Mouse (Mus musculus) midbrain, embryonic 11.5 days (tissue): Measurements from ENCODE around the gene Rrm2. TPM values are rescaled to one million over a fixed set of nuclear protein-coding genes. Genes with fewer than 3 reads are reported as not detected.

Experiments used
- ATAC-seq: fragments of 200-750 bp; cut with Nextera tagmentation; 2 replicates; pipeline ENCODE4 v1.8.0; 2017; ENCODE audit warnings: moderate TSS enrichment, moderate library complexity; ENCODE audit not compliant: low FRiP score
- DNase-seq: peaks from one replicate; pipeline ENCODE4 v3.0.0; 2015; ENCODE audit warnings: low spot score; ENCODE audit errors: missing footprints
- H3K27ac ChIP-seq: fragments of 300-500 bp; sonication (generic); 2 replicates; pipeline ENCODE4 v1.5.1; 2014; ENCODE audit warnings: low read depth, low read length
- H3K27me3 ChIP-seq: fragments of 300-500 bp; sonication (generic); 2 replicates; pipeline ENCODE4 v1.6.1; 2014; ENCODE audit warnings: mild to moderate bottlenecking, low read length, moderate library complexity, mixed read lengths; ENCODE audit not compliant: control insufficient read depth, insufficient read depth
- H3K36me3 ChIP-seq: fragments of 300-500 bp; sonication (generic); 2 replicates; pipeline ENCODE4 v1.6.1; 2014; ENCODE audit warnings: mild to moderate bottlenecking, low read length, moderate library complexity, mixed read lengths; ENCODE audit not compliant: control insufficient read depth, insufficient read depth
- H3K4me1 ChIP-seq: fragments of 300-500 bp; sonication (generic); 2 replicates; pipeline ENCODE4 v1.6.1; 2014; ENCODE audit warnings: low read length; ENCODE audit not compliant: control insufficient read depth, insufficient read depth
- H3K4me2 ChIP-seq: fragments of 300-500 bp; sonication (generic); 2 replicates; pipeline ENCODE4 v1.6.1; 2014; ENCODE audit warnings: mild to moderate bottlenecking, moderate library complexity
- H3K4me3 ChIP-seq: fragments of 300-500 bp; sonication (generic); 2 replicates; pipeline ENCODE4 v1.5.1; 2014; ENCODE audit warnings: low read depth, low read length
- H3K9ac ChIP-seq: fragments of 300-500 bp; sonication (generic); 2 replicates; pipeline ENCODE4 v1.6.1; 2014; ENCODE audit warnings: low read length
- H3K9me3 ChIP-seq: fragments of 300-500 bp; sonication (generic); 2 replicates; pipeline ENCODE4 v1.6.1; 2016; ENCODE audit warnings: low read length; ENCODE audit not compliant: control insufficient read depth
- WGBS: fragments of 180-500 bp; shearing (Covaris S2); extraction: QIAGEN DNeasy Blood & Tissue Kit; methylation state at CpG from one replicate; pipeline ENCODE4 v1.1.7; 2014; 5-methylcytosine and 5-hydroxymethylcytosine counted together
- polyA plus RNA-seq: library from polyadenylated mRNA; unstranded; fragments of >200 nt; fragmentation: Nextera tagmentation; extraction: Ambion mirVana; gene quantifications from 2 replicates; pipeline ENCODE4 v1.2.1, GENCODE M21; 2014

Rrm2 gene
- polyA plus RNA-seq, 1 experiment from 2014 or later = 553 TPM

- H3K9me3 ChIP-seq = no peaks in the 10 kb centered on the region
- ATAC-seq = no peak
- peak overlapping the region; percentile 99 for H3K9ac ChIP-seq
- peak overlapping the region; percentile 91 for H3K4me3 ChIP-seq
- peaks cover 12% of the 10 kb centered on the region; the same call in 1 of the 2 replicates for H3K36me3 ChIP-seq
- H3K27ac ChIP-seq = no peak overlapping the region
- peak; percentile 96 for DNase-seq
- H3K4me2 ChIP-seq = peak overlapping the region; percentile 77
- no peaks in the 10 kb centered on the region for H3K27me3 ChIP-seq
- 35% methylated on average over 5 of the region's 5 CpGs for WGBS
- peaks cover 27% of the 10 kb centered on the region for H3K4me1 ChIP-seq
These were observed 1.9 kb downstream of the Rrm2 start for GRCm38 (mm10) chr12:24709831-24710508.

GRCm38 (mm10) chr12:24710672-24711071 is 2.6 kb downstream of the Rrm2 start:
- Histone ChIP-seq H3K27ac (no peak overlapping the region), H3K4me1 (peaks cover 27% of the 10 kb centered on the region), H3K27me3 (no peaks in the 10 kb centered on the region), H3K9ac (no peak overlapping the region), H3K4me3 (peak overlapping the region; percentile 91), H3K9me3 (no peaks in the 10 kb centered on the region), H3K36me3 (peaks cover 12% of the 10 kb centered on the region; the same call in 1 of the 2 replicates), H3K4me2 (peak overlapping the region; percentile 77)
- 64% methylated on average over 5 of the region's 5 CpGs for WGBS
- ATAC-seq (no peak), DNase-seq (peak; percentile 92)

GRCm38 (mm10) chr12:24712396-24712795 is 4.4 kb downstream of the Rrm2 start:
- ATAC-seq = no peak

GRCm38 (mm10) chr12:24714579-24715255 is 6.7 kb downstream of the Rrm2 start:
- no peak overlapping the region for H3K9ac ChIP-seq
- H3K9me3 ChIP-seq = no peaks in the 10 kb centered on the region
- DNase-seq = no peak
- 75% methylated on average over 5 of the region's 5 CpGs for WGBS
- peaks cover 12% of the 10 kb centered on the region; the same call in 1 of the 2 replicates for H3K36me3 ChIP-seq
- H3K4me1 ChIP-seq = peaks cover 16% of the 10 kb centered on the region
- no peak overlapping the region for H3K27ac ChIP-seq
- no peak overlapping the region for H3K4me3 ChIP-seq
- no peak overlapping the region for H3K4me2 ChIP-seq
- no peak for ATAC-seq
- H3K27me3 ChIP-seq = no peaks in the 10 kb centered on the region

More at GRCm38 (mm10) chr12:24712396-24712795, 4.4 kb downstream of the Rrm2 start:
- Histone ChIP-seq H3K4me3 (no peak overlapping the region), H3K9ac (0 out of 2 replicates have a peak overlapping the region, but pooled peaks have one; percentile 11), H3K9me3 (no peaks in the 10 kb centered on the region), H3K4me2 (no peak overlapping the region), H3K27ac (no peak overlapping the region), H3K36me3 (peaks cover 12% of the 10 kb centered on the region; the same call in 1 of the 2 replicates), H3K27me3 (no peaks in the 10 kb centered on the region), H3K4me1 (peaks cover 21% of the 10 kb centered on the region)
- no peak for DNase-seq
- WGBS = 91% methylated on average over 8 of the region's 8 CpGs

GRCm38 (mm10) chr12:24715268-24715896 is 7.3 kb downstream of the Rrm2 start:
- Histone ChIP-seq H3K4me3 (no peak overlapping the region), H3K36me3 (peaks cover 12% of the 10 kb centered on the region; the same call in 1 of the 2 replicates), H3K4me1 (peaks cover 12% of the 10 kb centered on the region), H3K9me3 (no peaks in the 10 kb centered on the region), H3K4me2 (no peak overlapping the region), H3K27ac (no peak overlapping the region), H3K9ac (no peak overlapping the region), H3K27me3 (no peaks in the 10 kb centered on the region)
- ATAC-seq (no peak), DNase-seq (no peak)
- 77% methylated on average over 2 of the region's 2 CpGs for WGBS

GRCm38 (mm10) chr12:24716721-24717301 is 8.8 kb downstream of the Rrm2 start:
- Histone ChIP-seq H3K4me3 (no peak overlapping the region), H3K4me1 (peaks cover 5% of the 10 kb centered on the region; the same call in 1 of the 2 replicates), H3K36me3 (peaks cover 6% of the 10 kb centered on the region; the same call in 1 of the 2 replicates), H3K9ac (no peak overlapping the region), H3K4me2 (no peak overlapping the region), H3K27me3 (no peaks in the 10 kb centered on the region), H3K27ac (no peak overlapping the region), H3K9me3 (no peaks in the 10 kb centered on the region)
- DNase-seq = no peak
- peak; percentile 66 for ATAC-seq
- 54% methylated on average over 4 of the region's 4 CpGs for WGBS

- no peak for ATAC-seq
- 70% methylated on average over 2 of the region's 2 CpGs for WGBS
- H3K27ac ChIP-seq = no peak overlapping the region
These were observed 15.4 kb downstream of the Rrm2 start for GRCm38 (mm10) chr12:24723434-24723833.

GRCm38 (mm10) chr12:24723859-24724258 is 15.8 kb downstream of the Rrm2 start:
- Histone ChIP-seq H3K27ac (no peak overlapping the region), H3K4me2 (no peak overlapping the region), H3K4me1 (0 out of 2 replicates have a peak, but pooled peaks cover 2% of the 10 kb centered on the region), H3K36me3 (no peaks in the 10 kb centered on the region), H3K9ac (no peak overlapping the region), H3K9me3 (no peaks in the 10 kb centered on the region; the same call in 1 of the 2 replicates), H3K27me3 (no peaks in the 10 kb centered on the region), H3K4me3 (no peak overlapping the region)
- ATAC-seq = peak; percentile 14; the same call in 1 of the 2 replicates
- WGBS = 76% methylated on average over 4 of the region's 4 CpGs
- no peak for DNase-seq

More at GRCm38 (mm10) chr12:24723434-24723833, 15.4 kb downstream of the Rrm2 start:
- H3K4me3 ChIP-seq = no peak overlapping the region
- 0 out of 2 replicates have a peak, but pooled peaks cover 2% of the 10 kb centered on the region for H3K4me1 ChIP-seq
- no peaks in the 10 kb centered on the region for H3K27me3 ChIP-seq
- no peak overlapping the region for H3K9ac ChIP-seq
- H3K9me3 ChIP-seq = no peaks in the 10 kb centered on the region
- H3K36me3 ChIP-seq = no peaks in the 10 kb centered on the region
- no peak overlapping the region for H3K4me2 ChIP-seq
- DNase-seq = no peak
